Mouse (Mus musculus): ENCODE data around the gene Vps35l. TPM values are rescaled to one million over a fixed set of nuclear protein-coding genes. Genes with fewer than 3 reads are reported as not detected.

Vps35l gene
- polyA plus RNA-seq, 1 experiment from 2014 or later, result 46.3 TPM

- no peak for ATAC-seq (ENCODE audit: extremely low read depth, insufficient number of reproducible peaks, low FRiP score, low TSS enrichment)
- Histone ChIP-seq H3K4me1 (peaks cover 8% of the 10 kb centered on the region; the same call in 1 of the 2 replicates), H3K4me2 (no peak overlapping the region), H3K9ac (no peak overlapping the region), H3K9me3 (no peaks in the 10 kb centered on the region), H3K27me3 (replicated peaks) (no peaks in the 10 kb centered on the region), H3K27ac (replicated peaks) (no peak overlapping the region), H3K4me3 (no peak overlapping the region), H3K36me3 (peaks cover 64% of the 10 kb centered on the region)
- 76% methylated on average over 14 of the region's 14 CpGs for whole genome bisulfite sequencing
Measured at GRCm38 (mm10) chr7:118764725-118765124, 24.7 kb downstream of the Vps35l start.

DNA sequence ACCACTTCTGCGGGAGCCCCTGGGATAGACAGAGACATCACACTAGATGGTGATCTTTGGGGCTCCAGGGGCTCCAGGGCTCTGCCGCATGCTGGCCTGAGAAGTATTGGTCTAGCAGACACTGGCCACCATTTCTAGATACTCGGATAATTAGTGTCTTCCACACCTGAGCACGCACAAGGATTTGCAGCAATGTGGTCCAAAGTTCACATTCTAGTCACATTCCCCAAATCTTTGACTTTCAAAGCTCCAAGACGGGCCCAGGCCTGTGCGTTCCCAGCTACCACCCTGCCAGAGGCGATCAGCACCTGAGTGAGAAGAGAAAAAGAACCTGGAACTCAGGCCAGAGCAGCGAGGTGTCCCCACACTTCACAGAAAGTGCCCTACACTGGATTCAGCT, 25.6 kb downstream of the Vps35l start:
- Histone ChIP-seq H3K27me3 (replicated peaks) (no peaks in the 10 kb centered on the region), H3K9ac (no peak overlapping the region), H3K4me3 (no peak overlapping the region), H3K4me2 (no peak overlapping the region), H3K4me1 (peaks cover 9% of the 10 kb centered on the region; the same call in 1 of the 2 replicates), H3K27ac (replicated peaks) (0 out of 2 replicates have a peak overlapping the region, but pooled peaks have one; percentile 9), H3K36me3 (peaks cover 56% of the 10 kb centered on the region), H3K9me3 (no peaks in the 10 kb centered on the region)
- no peak for ATAC-seq (ENCODE audit: extremely low read depth, insufficient number of reproducible peaks, low FRiP score, low TSS enrichment)
- WGBS, result 66% methylated on average over 8 of the region's 8 CpGs

GRCm38 (mm10) chr7:118766119-118766833, 26.2 kb downstream of the Vps35l start:
- no peaks in the 10 kb centered on the region for H3K9me3 ChIP-seq
- H3K4me3 ChIP-seq, result no peak overlapping the region
- H3K27ac ChIP-seq (replicated peaks), result no peak overlapping the region
- H3K4me1 ChIP-seq, result peaks cover 9% of the 10 kb centered on the region; the same call in 1 of the 2 replicates
- no peak for ATAC-seq (ENCODE audit: extremely low read depth, insufficient number of reproducible peaks, low FRiP score, low TSS enrichment)
- 58% methylated on average over 18 of the region's 18 CpGs for WGBS
- peaks cover 53% of the 10 kb centered on the region for H3K36me3 ChIP-seq
- no peaks in the 10 kb centered on the region for H3K27me3 ChIP-seq (replicated peaks)
- H3K4me2 ChIP-seq, result no peak overlapping the region
- no peak overlapping the region for H3K9ac ChIP-seq

GRCm38 (mm10) chr7:118766834-118767224, 26.8 kb downstream of the Vps35l start:
- H3K27ac ChIP-seq (replicated peaks), result no peak overlapping the region
- H3K36me3 ChIP-seq, result peaks cover 48% of the 10 kb centered on the region
- no peak for ATAC-seq (ENCODE audit: extremely low read depth, insufficient number of reproducible peaks, low FRiP score, low TSS enrichment)
- peaks cover 9% of the 10 kb centered on the region; the same call in 1 of the 2 replicates for H3K4me1 ChIP-seq
- no peaks in the 10 kb centered on the region for H3K27me3 ChIP-seq (replicated peaks)
- WGBS, result 76% methylated on average over 5 of the region's 5 CpGs
- no peak overlapping the region for H3K4me3 ChIP-seq
- H3K9me3 ChIP-seq, result no peaks in the 10 kb centered on the region
- no peak overlapping the region for H3K4me2 ChIP-seq
- no peak overlapping the region for H3K9ac ChIP-seq

GRCm38 (mm10) chr7:118769208-118769607, 29.2 kb downstream of the Vps35l start:
- Histone ChIP-seq H3K9ac (no peak overlapping the region), H3K27ac (replicated peaks) (no peak overlapping the region)

GRCm38 (mm10) chr7:118769655-118770054, 29.6 kb downstream of the Vps35l start:
- Histone ChIP-seq H3K27me3 (replicated peaks) (no peaks in the 10 kb centered on the region), H3K4me3 (no peak overlapping the region), H3K4me2 (no peak overlapping the region), H3K36me3 (peaks cover 43% of the 10 kb centered on the region), H3K9ac (no peak overlapping the region), H3K27ac (replicated peaks) (no peak overlapping the region), H3K9me3 (no peaks in the 10 kb centered on the region), H3K4me1 (peaks cover 9% of the 10 kb centered on the region; the same call in 1 of the 2 replicates)
- 11% methylated on average over 1 of the region's 1 CpGs for WGBS
- no peak for ATAC-seq (ENCODE audit: extremely low read depth, insufficient number of reproducible peaks, low FRiP score, low TSS enrichment)

More at GRCm38 (mm10) chr7:118769208-118769607, 29.2 kb downstream of the Vps35l start:
- Histone ChIP-seq H3K4me1 (peaks cover 9% of the 10 kb centered on the region; the same call in 1 of the 2 replicates), H3K9me3 (no peaks in the 10 kb centered on the region), H3K4me3 (no peak overlapping the region), H3K4me2 (no peak overlapping the region), H3K36me3 (peaks cover 44% of the 10 kb centered on the region), H3K27me3 (replicated peaks) (no peaks in the 10 kb centered on the region)
- 54% methylated on average over 8 of the region's 8 CpGs for WGBS
- no peak for ATAC-seq (ENCODE audit: extremely low read depth, insufficient number of reproducible peaks, low FRiP score, low TSS enrichment)

- no peaks in the 10 kb centered on the region for H3K9me3 ChIP-seq
- no peaks in the 10 kb centered on the region for H3K27me3 ChIP-seq (replicated peaks)
- H3K4me3 ChIP-seq, result no peak overlapping the region
- no peak overlapping the region for H3K27ac ChIP-seq (replicated peaks)
- H3K36me3 ChIP-seq, result peaks cover 53% of the 10 kb centered on the region
- H3K4me2 ChIP-seq, result no peak overlapping the region
- no peak for ATAC-seq (ENCODE audit: extremely low read depth, insufficient number of reproducible peaks, low FRiP score, low TSS enrichment)
- peaks cover 20% of the 10 kb centered on the region for H3K4me1 ChIP-seq
- 67% methylated on average over 12 of the region's 12 CpGs for WGBS
- no peak overlapping the region for H3K9ac ChIP-seq
Measured at GRCm38 (mm10) chr7:118773027-118773426, 33.0 kb downstream of the Vps35l start.

DNA sequence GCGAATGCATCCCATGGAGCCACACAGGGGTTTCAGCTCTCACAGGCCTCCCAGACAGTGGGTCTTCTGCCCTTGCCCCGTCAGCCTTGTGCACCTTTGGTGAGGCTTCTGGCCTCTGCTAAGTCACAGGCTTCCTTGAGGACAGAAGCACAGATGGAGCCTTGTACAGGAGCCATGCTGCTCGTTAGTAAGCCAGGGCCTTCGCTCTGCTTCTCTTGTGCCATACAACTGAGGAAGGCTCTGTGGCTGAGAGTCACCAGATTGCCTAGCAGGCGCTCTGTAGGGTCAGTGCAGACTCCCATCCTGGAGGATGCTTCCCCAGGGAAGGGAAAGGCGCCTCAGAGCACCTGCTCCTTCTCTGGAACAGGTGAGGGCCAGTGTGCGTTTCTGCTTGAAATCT, 36.0 kb downstream of the Vps35l start:
- Histone ChIP-seq H3K9me3 (no peaks in the 10 kb centered on the region), H3K4me2 (no peak overlapping the region), H3K36me3 (peaks cover 65% of the 10 kb centered on the region), H3K27ac (replicated peaks) (no peak overlapping the region), H3K4me3 (no peak overlapping the region), H3K4me1 (peaks cover 11% of the 10 kb centered on the region), H3K9ac (no peak overlapping the region), H3K27me3 (replicated peaks) (no peaks in the 10 kb centered on the region)
- 88% methylated on average over 7 of the region's 7 CpGs for WGBS
- ATAC-seq (ENCODE audit: extremely low read depth, insufficient number of reproducible peaks, low FRiP score, low TSS enrichment), result no peak

DNA sequence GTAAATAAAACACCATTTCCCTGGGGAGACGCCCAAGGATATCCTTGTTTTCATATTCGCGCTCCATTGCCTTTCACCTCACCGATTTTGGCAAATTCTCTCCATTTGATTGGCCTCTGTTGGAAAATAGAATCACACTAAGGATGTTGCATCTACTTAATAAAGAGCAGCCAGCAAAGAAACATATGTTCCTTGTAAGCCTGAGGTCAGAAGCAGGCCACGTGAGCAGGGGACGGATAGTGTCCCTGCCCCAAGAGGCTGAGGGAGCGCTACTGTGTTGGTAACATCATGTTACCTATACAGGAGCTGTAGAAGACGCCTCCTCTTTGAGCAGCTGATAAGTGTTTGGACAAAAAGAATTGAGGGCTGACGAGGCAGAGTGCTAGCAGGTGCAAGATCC, 36.5 kb downstream of the Vps35l start:
- no peak overlapping the region for H3K27ac ChIP-seq (replicated peaks)
- ATAC-seq (ENCODE audit: extremely low read depth, insufficient number of reproducible peaks, low FRiP score, low TSS enrichment), result no peak
- no peaks in the 10 kb centered on the region for H3K27me3 ChIP-seq (replicated peaks)
- H3K4me1 ChIP-seq, result peaks cover 11% of the 10 kb centered on the region
- 81% methylated on average over 9 of the region's 9 CpGs for WGBS
- no peak overlapping the region for H3K9ac ChIP-seq
- no peaks in the 10 kb centered on the region for H3K9me3 ChIP-seq
- H3K36me3 ChIP-seq, result peaks cover 69% of the 10 kb centered on the region
- H3K4me2 ChIP-seq, result no peak overlapping the region
- H3K4me3 ChIP-seq, result no peak overlapping the region

DNA sequence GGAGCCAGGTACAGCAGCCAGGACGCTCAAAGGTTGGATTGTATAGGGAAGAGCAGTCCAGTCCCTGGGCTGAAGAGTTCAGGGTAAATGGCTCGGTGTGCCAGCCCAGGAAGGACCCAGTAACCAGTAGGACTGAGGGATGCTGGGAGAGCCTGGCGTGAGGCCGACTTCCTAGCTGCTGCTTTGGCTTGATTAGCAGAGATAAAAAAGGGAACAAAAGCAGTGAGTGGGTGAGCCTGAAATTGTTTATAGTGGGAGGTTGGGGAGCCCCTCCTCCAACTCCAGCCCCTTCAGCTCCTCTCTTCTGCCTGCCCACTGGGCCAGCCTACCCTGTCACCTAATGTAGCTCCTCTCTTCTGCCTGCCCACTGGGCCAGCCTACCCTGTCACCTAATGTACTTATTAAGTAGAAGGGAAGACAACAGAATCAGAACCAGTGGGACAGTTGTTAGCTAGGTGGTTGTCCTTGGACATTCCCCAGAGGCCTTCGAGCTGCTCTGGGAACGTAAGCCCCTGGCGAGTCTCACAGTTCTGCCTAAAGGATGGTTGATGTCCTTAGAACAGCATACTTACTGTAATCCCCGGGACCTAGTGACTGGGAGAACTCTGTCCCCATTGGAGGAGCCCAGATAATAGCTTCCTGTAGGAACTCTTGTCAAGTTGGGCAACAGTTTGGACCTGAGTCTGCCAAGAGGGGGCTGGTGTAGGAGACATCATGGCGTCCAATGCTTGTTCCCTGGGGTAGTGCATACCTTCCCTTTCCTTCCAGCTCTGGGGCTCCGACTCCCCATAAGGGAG, 37.8 kb downstream of the Vps35l start:
- no peak for ATAC-seq (ENCODE audit: extremely low read depth, insufficient number of reproducible peaks, low FRiP score, low TSS enrichment)
- H3K4me2 ChIP-seq, result no peak overlapping the region
- H3K9ac ChIP-seq, result no peak overlapping the region
- WGBS, result 61% methylated on average over 10 of the region's 10 CpGs
- peak overlapping the region; percentile 25 for H3K27ac ChIP-seq (replicated peaks)
- peaks cover 67% of the 10 kb centered on the region for H3K36me3 ChIP-seq
- no peak overlapping the region for H3K4me3 ChIP-seq
- peaks cover 11% of the 10 kb centered on the region for H3K4me1 ChIP-seq
- no peaks in the 10 kb centered on the region for H3K9me3 ChIP-seq
- no peaks in the 10 kb centered on the region for H3K27me3 ChIP-seq (replicated peaks)

- Histone ChIP-seq H3K9ac (no peak overlapping the region), H3K4me2 (no peak overlapping the region), H3K4me3 (no peak overlapping the region), H3K36me3 (peaks cover 66% of the 10 kb centered on the region), H3K4me1 (peaks cover 11% of the 10 kb centered on the region), H3K27me3 (replicated peaks) (no peaks in the 10 kb centered on the region), H3K27ac (replicated peaks) (no peak overlapping the region), H3K9me3 (no peaks in the 10 kb centered on the region)
- ATAC-seq (ENCODE audit: extremely low read depth, insufficient number of reproducible peaks, low FRiP score, low TSS enrichment), result no peak
- WGBS, result 80% methylated on average over 6 of the region's 6 CpGs
Measured at GRCm38 (mm10) chr7:118778561-118778960, 38.5 kb downstream of the Vps35l start.

All from heart, embryonic 13.5 days (tissue).